Mouse (Mus musculus) embryonic facial prominence, embryonic 15.5 days (tissue): ENCODE measurements around the gene Spata2l. TPM values are rescaled to one million over a fixed set of nuclear protein-coding genes. Genes with fewer than 3 reads are reported as not detected.
"Not testable (repeated sequence)": the region's sequence is repeated elsewhere in the genome, so short reads cannot be mapped to it uniquely, and the experiment has no call there.

ENCODE experiments used
- ATAC-seq: fragments of 200-750 bp; cut with Nextera tagmentation; 2 replicates; pipeline ENCODE4 v1.8.0; 2017; ENCODE audit warnings: low read depth, moderate TSS enrichment; ENCODE audit not compliant: insufficient number of reproducible peaks, low FRiP score, low TSS enrichment
- H3K27ac ChIP-seq: fragments of 300-500 bp; sonication (generic); replicated peaks from 2 replicates; pipeline ENCODE4 v1.5.1; 2015; ENCODE audit warnings: mild to moderate bottlenecking, inconsistent platforms
- H3K27me3 ChIP-seq: fragments of 300-500 bp; sonication (generic); 2 replicates; pipeline ENCODE4 v1.6.1; 2015; ENCODE audit warnings: inconsistent platforms
- H3K36me3 ChIP-seq: fragments of 300-500 bp; sonication (generic); 2 replicates; pipeline ENCODE4 v1.6.1; 2015; ENCODE audit warnings: mild to moderate bottlenecking, inconsistent platforms
- H3K4me1 ChIP-seq: fragments of 300-500 bp; sonication (generic); 2 replicates; pipeline ENCODE4 v1.6.1; 2015; ENCODE audit warnings: inconsistent platforms
- H3K4me2 ChIP-seq: fragments of 300-500 bp; sonication (generic); replicated peaks from 2 replicates; pipeline ENCODE4 v1.6.1; 2015; ENCODE audit warnings: mild to moderate bottlenecking, inconsistent platforms
- H3K4me3 ChIP-seq: fragments of 300-500 bp; sonication (generic); replicated peaks from 2 replicates; pipeline ENCODE4 v1.5.1; 2015; ENCODE audit warnings: mild to moderate bottlenecking, inconsistent platforms
- H3K9ac ChIP-seq: fragments of 300-500 bp; sonication (generic); 2 replicates; pipeline ENCODE4 v1.6.1; 2015; ENCODE audit warnings: inconsistent platforms
- H3K9me3 ChIP-seq: fragments of 300-500 bp; sonication (generic); replicated peaks from 2 replicates; pipeline ENCODE4 v1.6.1; 2016; ENCODE audit warnings: inconsistent platforms
- WGBS: fragments of 180-500 bp; shearing (Covaris S2); methylation state at CpG from one replicate; pipeline ENCODE4 v1.1.7; 2015; 5-methylcytosine and 5-hydroxymethylcytosine counted together
- polyA plus RNA-seq: library from polyadenylated mRNA; unstranded; fragments of >200 nt; fragmentation: Nextera tagmentation; extraction: Ambion mirVana; gene quantifications from 2 replicates; pipeline ENCODE4 v1.2.1, GENCODE M21; 2015

Gene Spata2l
- polyA plus RNA-seq = 5.7 and 6.8 TPM in 2 replicates

DNA sequence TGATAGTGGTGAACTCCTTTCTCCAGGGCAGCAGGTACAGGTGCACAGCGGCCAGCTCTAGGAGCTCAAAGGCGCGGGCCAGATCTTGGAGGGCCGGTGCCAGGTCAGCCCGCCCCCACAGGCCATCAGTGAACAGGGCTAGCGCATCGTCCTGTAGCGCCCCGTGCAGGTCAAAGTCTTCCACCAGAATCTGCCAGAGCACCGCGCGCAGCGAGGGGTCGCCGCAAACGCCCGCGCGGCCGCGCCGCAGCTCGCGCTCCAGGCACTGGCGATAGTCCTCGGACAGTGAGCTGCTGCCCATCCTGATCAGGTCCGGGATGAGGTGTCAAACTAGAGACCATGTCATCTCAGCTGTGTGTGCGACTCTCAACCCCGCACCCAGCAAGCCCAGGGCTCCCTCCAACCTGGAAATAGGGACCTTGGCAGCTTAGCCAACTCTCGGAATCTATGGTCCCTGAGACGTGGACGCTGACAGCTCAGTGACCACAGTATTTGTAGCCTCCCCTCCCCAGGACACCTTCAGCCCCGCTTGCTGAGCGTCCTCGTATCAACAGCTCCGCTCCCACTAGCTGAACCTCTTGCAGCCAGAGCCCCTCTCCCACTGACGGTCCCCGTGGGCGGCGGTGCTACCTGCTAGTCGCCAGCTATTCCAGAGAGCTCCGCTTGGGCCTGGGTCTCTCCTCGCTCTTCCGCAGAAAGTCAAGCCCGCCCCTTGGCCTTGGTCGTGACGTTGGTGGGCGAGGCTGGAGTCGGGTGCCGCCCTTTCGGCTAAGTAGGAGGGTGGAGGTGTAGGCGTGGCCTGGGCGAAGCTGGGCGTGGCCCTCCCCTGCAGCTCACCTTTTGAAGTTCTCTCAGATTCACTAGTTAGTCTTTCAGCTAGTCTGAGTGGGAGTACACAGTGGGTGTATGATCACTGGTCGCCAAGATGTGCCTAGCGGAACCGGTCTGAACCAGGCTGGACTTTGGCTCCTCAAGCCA lies at the start of gene Spata2l:
Gene Spata2l, minus strand, starts transcription at position 714 of the 978 bp plus-strand sequence.
- Histone ChIP-seq H3K4me1 (peaks cover 18% of the 10 kb centered on the region), H3K4me2 (peak within 1 kb of the TSS; percentile 95), H3K36me3 (no peaks in the 10 kb centered on the region), H3K4me3 (peak within 1 kb of the TSS; percentile 65), H3K27ac (no peak within 1 kb of the TSS), H3K9me3 (no peaks in the 10 kb centered on the region), H3K9ac (peak within 1 kb of the TSS; percentile 62), H3K27me3 (peaks cover 17% of the 10 kb centered on the region)
- WGBS = 1% methylated on average over 57 of the region's 57 CpGs
- ATAC-seq = peak; percentile 86

DNA sequence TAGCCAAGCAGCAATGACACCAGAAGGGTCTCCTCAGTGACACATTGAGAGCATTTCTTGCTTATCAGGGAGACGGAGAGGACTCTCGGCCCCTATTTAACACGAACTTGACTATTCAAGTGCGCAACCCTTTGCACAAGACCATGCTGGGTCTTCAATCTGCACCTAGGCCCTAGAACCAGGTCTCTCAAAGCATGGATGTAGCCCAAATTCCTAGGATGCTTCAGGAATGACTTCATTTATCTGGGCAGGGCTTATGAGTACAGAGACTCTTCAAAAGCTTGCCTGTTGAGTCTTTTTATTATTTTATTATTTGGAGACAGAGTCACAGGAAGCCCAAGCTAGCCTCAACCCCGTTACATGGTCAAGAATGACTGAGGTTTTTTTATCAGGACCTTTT lies 48.5 kb upstream of the Spata2l start:
- H3K9me3 ChIP-seq = no peaks in the 10 kb centered on the region
- no peak for ATAC-seq
- H3K36me3 ChIP-seq = peaks cover 19% of the 10 kb centered on the region
- H3K4me3 ChIP-seq = no peak overlapping the region
- 93% methylated on average over 5 of the region's 5 CpGs for WGBS
- H3K27me3 ChIP-seq = no peaks in the 10 kb centered on the region
- no peak overlapping the region for H3K9ac ChIP-seq
- no peaks in the 10 kb centered on the region for H3K4me1 ChIP-seq
- H3K4me2 ChIP-seq = no peak overlapping the region
- H3K27ac ChIP-seq = no peak overlapping the region

DNA sequence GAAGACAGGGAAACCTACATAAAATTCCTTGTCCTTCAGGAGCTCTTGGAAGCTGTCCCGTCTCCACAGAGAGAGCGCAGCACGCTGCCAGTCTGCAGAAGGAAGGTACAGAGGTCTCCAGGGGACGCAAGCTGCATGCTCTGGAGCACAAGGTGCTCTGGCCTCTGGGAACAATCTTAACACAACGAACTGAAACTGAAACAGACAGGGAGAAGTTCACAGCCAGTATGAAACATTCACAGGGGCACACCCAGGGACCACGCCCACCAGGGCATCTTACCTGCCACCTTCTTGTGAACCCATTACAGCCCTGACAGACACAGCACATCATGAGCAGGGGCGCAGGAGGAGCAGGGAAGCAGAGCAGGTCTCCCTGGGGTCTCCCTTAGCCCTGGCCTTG lies 48.0 kb upstream of the Spata2l start:
- Histone ChIP-seq H3K4me3 (no peak overlapping the region), H3K4me1 (no peaks in the 10 kb centered on the region), H3K9ac (no peak overlapping the region), H3K36me3 (peaks cover 19% of the 10 kb centered on the region), H3K27me3 (no peaks in the 10 kb centered on the region), H3K4me2 (no peak overlapping the region), H3K9me3 (no peaks in the 10 kb centered on the region), H3K27ac (no peak overlapping the region)
- ATAC-seq = no peak
- WGBS = 89% methylated on average over 7 of the region's 7 CpGs

DNA sequence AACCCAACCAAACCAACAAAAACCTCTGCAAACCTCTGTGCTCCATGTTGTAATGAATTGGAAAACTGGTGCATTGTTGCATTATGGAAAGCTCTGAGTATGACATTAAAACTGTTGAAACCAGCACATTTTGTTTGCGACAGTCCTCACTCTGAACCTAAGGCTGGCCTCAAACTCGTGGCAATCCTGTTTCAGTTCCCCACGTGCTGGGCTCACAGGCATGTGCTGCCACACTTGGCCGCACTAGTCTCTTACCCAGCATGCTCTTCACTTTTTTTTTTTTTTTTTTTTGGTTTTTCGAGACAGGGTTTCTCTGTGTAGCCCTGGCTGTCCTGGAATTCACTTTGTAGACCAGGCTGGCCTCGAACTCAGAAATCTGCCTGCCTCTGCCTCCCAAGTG lies 47.0 kb upstream of the Spata2l start:
- not testable (repeated sequence) for ATAC-seq, H3K27ac ChIP-seq, H3K9me3 ChIP-seq, H3K9ac ChIP-seq, H3K27me3 ChIP-seq, H3K4me1 ChIP-seq, H3K4me3 ChIP-seq, H3K4me2 ChIP-seq
- H3K36me3 ChIP-seq = peaks cover 15% of the 10 kb centered on the region
- WGBS = 85% methylated on average over 6 of the region's 6 CpGs

DNA sequence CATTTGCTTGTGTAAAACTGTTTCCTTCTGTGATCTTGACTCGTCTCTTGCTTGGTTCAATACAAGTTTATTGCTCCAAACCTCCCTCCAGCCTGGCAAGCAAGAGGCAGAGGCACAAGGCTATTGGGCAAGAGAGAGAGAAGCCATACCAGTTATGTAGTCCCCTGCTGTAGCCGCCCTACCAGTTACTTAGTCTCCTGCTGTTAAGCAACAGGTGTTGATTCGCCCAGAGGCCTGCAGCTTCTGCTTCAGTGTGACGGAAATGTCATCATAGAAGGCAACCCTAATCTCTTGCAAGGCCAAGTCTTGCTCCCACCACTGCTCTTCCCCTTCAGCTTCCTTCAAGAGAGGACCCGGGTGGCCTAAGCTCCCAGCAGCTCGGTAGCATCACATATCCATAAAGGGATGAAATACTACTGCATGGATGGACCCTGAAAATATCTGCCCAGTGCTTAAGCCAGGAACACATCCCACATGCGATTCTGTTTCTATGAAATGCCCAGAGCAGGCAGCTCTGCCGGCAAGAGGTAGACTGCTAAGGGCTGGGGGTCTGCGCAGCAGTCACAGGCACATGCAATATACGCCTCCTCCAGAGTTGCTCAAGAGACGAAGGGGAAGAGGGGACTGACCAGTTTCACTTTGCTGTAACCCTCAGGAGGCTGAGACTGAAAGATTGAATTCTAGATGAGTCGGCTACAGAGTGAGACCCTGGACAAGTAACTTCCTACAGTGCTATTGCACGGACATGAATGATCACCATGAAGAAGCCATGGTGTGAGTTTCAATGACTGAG lies 44.5 kb upstream of the Spata2l start:
- no peak for ATAC-seq
- no peak overlapping the region for H3K27ac ChIP-seq
- no peaks in the 10 kb centered on the region for H3K27me3 ChIP-seq
- no peaks in the 10 kb centered on the region for H3K4me1 ChIP-seq
- peaks cover 10% of the 10 kb centered on the region for H3K36me3 ChIP-seq
- no peak overlapping the region for H3K4me3 ChIP-seq
- H3K9ac ChIP-seq = no peak overlapping the region
- no peaks in the 10 kb centered on the region for H3K9me3 ChIP-seq
- H3K4me2 ChIP-seq = no peak overlapping the region
- 80% methylated on average over 13 of the region's 13 CpGs for WGBS

DNA sequence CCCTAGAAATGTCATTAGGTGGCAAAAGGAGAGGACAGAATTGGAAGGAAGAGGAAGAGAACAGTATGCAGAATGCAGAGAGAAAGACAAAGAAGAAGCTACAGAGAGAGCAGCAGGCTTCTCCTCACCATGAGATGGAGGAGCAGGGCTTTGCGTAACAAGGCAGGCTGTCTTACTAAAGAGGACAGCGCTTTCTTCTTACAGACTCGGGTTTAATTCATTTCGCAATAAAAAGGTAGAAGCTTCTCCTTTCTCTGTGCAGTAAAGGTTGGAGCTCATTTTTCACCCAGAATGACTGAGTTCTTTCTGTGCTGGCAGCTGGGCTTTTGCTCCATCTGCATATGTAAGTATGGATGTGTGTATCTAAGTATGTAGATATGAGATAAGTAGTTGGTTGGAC lies 43.8 kb upstream of the Spata2l start:
- H3K4me1 ChIP-seq = no peaks in the 10 kb centered on the region
- no peak overlapping the region for H3K4me3 ChIP-seq
- H3K9me3 ChIP-seq = no peaks in the 10 kb centered on the region
- no peak for ATAC-seq
- peaks cover 10% of the 10 kb centered on the region for H3K36me3 ChIP-seq
- WGBS = 90% methylated on average over 4 of the region's 4 CpGs
- no peaks in the 10 kb centered on the region for H3K27me3 ChIP-seq
- no peak overlapping the region for H3K27ac ChIP-seq
- H3K9ac ChIP-seq = no peak overlapping the region
- no peak overlapping the region for H3K4me2 ChIP-seq

DNA sequence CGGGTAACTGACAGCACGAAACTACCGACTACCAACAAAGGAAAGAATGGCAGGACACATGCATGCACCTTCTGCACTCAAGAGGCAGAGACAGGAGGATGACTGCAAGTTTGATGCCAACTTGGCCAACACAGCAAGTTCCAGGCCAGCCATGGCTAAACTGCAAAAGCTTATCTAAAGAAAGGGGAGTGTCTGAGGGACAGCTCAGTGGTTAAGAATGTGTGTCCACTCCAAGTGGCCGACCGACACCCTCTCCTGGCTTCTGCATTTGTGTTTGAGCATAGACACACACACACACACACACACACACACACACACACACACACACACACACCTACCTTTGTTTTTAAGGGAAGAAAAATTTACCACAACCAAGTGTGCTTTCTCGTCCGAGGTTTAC lies 42.4 kb upstream of the Spata2l start:
- Histone ChIP-seq H3K4me3 (no peak overlapping the region), H3K9me3 (no peaks in the 10 kb centered on the region), H3K9ac (no peak overlapping the region), H3K4me1 (no peaks in the 10 kb centered on the region), H3K27ac (no peak overlapping the region), H3K27me3 (no peaks in the 10 kb centered on the region), H3K4me2 (no peak overlapping the region), H3K36me3 (peaks cover 10% of the 10 kb centered on the region)
- 77% methylated on average over 7 of the region's 7 CpGs for WGBS
- no peak for ATAC-seq

DNA sequence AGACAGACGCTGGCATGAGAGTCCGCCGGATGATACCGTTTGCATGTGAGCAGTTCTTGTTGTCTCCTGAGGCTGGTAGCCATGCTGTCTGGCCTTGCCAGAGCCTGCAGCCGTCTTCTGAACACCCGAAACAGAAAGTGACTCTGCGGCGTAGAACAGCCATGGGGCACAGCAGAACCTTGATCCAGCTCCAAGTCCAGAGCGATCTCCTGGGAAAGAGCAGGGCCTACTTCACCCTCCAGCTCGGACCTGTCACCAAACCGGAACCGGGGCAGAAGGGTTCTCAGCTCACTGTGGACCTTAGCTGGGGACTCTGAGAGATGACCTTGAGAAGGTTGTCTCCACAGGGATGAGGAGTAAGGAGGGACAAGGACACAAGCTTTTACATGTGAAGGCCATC lies 39.1 kb upstream of the Spata2l start:
- no peak for ATAC-seq
- no peaks in the 10 kb centered on the region for H3K4me1 ChIP-seq
- no peak overlapping the region for H3K4me2 ChIP-seq
- no peak overlapping the region for H3K9ac ChIP-seq
- H3K27me3 ChIP-seq = no peaks in the 10 kb centered on the region
- H3K4me3 ChIP-seq = no peak overlapping the region
- H3K27ac ChIP-seq = no peak overlapping the region
- WGBS = 91% methylated on average over 12 of the region's 12 CpGs
- H3K9me3 ChIP-seq = no peaks in the 10 kb centered on the region
- H3K36me3 ChIP-seq = peaks cover 3% of the 10 kb centered on the region

DNA sequence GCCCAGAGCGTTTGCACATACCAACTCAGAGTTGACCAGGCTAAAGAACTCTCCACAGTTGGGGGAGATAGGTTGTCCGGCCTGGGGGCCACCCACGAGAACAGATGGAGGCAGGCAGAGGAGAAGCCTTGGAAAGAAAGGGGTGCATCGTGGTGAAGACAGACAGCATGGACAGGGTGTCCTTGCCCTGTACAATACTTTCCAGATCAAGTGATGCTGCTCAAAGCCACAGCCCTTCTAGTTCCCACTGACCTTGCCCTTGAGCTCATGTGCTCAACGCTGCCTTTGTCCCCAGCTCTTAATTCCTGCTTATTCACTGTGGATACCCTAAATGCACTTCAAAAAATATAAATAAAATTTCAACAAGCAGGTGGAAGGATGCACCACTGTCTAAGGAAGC lies 38.4 kb upstream of the Spata2l start:
- no peak for ATAC-seq
- no peaks in the 10 kb centered on the region for H3K4me1 ChIP-seq
- H3K27ac ChIP-seq = no peak overlapping the region
- peaks cover 10% of the 10 kb centered on the region for H3K36me3 ChIP-seq
- no peaks in the 10 kb centered on the region for H3K27me3 ChIP-seq
- no peak overlapping the region for H3K4me3 ChIP-seq
- no peak overlapping the region for H3K4me2 ChIP-seq
- no peak overlapping the region for H3K9ac ChIP-seq
- 79% methylated on average over 5 of the region's 5 CpGs for WGBS
- no peaks in the 10 kb centered on the region for H3K9me3 ChIP-seq

DNA sequence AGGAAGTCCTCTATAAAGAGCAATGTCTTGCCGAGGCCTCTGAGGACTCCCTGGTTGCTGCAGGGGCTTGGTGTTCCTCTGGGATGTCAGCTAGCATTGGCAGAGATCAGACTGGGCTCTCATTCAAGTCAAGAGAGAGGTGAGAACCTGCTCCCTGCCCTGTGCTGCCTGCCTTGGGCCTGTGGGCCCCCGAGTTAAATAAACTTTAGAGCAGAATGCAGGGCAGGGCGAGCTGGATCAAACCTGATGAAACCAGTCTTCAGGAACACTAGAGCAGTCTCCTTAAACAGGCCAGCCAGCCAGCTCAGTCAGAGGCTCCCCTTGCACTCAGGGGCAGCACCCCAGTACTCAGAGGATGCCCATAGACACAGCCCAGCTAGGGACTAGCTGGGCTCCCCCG lies 35.9 kb upstream of the Spata2l start:
- Histone ChIP-seq H3K36me3 (peaks cover 35% of the 10 kb centered on the region), H3K27ac (no peak overlapping the region), H3K4me1 (no peaks in the 10 kb centered on the region), H3K9me3 (no peaks in the 10 kb centered on the region), H3K4me3 (no peak overlapping the region), H3K27me3 (no peaks in the 10 kb centered on the region), H3K9ac (no peak overlapping the region), H3K4me2 (no peak overlapping the region)
- ATAC-seq = no peak
- WGBS = 65% methylated on average over 4 of the region's 4 CpGs

DNA sequence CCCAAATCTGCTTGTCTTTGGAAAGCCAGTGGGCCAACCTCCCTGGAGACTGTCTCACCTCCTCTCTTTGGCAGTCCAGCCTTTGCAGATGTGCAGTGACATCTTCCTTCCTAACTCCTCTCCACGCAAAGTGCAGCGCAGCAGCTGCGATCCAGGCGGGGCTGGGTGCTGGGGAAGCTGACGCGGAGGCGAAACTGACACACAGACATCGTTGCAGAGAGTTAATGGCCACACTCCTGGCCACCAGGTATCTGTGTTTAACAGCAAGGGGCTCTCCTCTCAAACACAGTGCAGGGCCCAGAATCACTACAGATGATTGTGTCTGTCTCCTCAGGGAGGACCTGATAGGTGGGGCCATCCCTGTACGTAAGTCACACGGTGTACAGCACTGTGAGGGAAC lies 35.1 kb upstream of the Spata2l start:
- Histone ChIP-seq H3K4me2 (no peak overlapping the region), H3K9ac (no peak overlapping the region)

More for the DNA sequence above, 35.1 kb upstream of the Spata2l start:
- Histone ChIP-seq H3K27ac (no peak overlapping the region), H3K4me1 (no peaks in the 10 kb centered on the region), H3K4me3 (no peak overlapping the region), H3K9me3 (no peaks in the 10 kb centered on the region), H3K27me3 (no peaks in the 10 kb centered on the region), H3K36me3 (peaks cover 42% of the 10 kb centered on the region)
- 88% methylated on average over 10 of the region's 10 CpGs for WGBS
- no peak for ATAC-seq
